In the genomic region with DNA sequence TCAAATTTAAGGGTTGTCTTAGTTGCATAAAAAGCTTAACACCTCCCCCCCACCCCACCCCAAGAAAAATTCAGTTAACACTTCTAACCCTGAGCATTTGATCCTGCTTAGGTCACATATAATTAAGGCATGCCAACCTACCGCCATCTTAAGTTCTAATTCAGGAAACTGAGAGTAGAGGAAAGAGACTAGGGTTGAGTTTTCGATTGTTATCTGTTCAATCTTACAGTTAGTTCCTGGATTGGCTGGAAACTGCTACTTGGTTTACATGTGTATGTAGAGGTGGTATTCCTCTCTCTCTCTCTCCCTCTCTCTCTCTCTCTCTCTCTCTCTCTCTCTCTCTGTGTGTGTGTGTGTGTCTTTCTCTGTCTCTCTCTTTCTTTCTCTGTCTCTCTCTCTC, we compare ENCODE assay signal across 19 mouse cellular contexts. TPM values are rescaled to one million over a fixed set of nuclear protein-coding genes. Genes with fewer than 3 reads are reported as not detected.
A peak's percentile ranks its signal among the peaks of the same experiment; 100 is the strongest.
DNase-seq lines count a peak whose midpoint lies in the region; ATAC-seq and TF ChIP-seq lines count a peak whose summit lies in the region.
"Had no signal": no experiment of that assay in that cellular context is flagged by ENCODE, and none has a peak within 500 bp of the region (broad histone marks: within the 10 kb centered on the region; RNA-seq: fewer than 3 reads in every experiment).

No protein-coding gene starts in this region.

- WGBS in embryonic facial prominence, embryonic 12.5 days = 62% methylated on average over 2 of the region's 2 CpGs
- 79% methylated on average over 2 of the region's 2 CpGs for WGBS in embryonic facial prominence, embryonic 10.5 days
- 62% methylated on average over 2 of the region's 2 CpGs for WGBS in heart, embryonic 15.5 days
- 66% methylated on average over 2 of the region's 2 CpGs for WGBS in stomach, embryonic 16.5 days
- WGBS in stomach, postnatal 0 days = 76% methylated on average over 2 of the region's 2 CpGs

- no peaks in the 10 kb centered on the region for H3K36me3 ChIP-seq in embryonic facial prominence, embryonic 12.5 days
- no peaks in the 10 kb centered on the region for H3K36me3 ChIP-seq in embryonic facial prominence, embryonic 10.5 days (replicated peaks)
- no peaks in the 10 kb centered on the region for H3K36me3 ChIP-seq in heart, embryonic 15.5 days
- no peaks in the 10 kb centered on the region for H3K36me3 ChIP-seq in stomach, embryonic 16.5 days (ENCODE audit: control insufficient read depth, insufficient read depth, low read length)
- no peaks in the 10 kb centered on the region for H3K36me3 ChIP-seq in stomach, postnatal 0 days (ENCODE audit: control insufficient read depth, insufficient read depth, low read length)
- H3K36me3 ChIP-seq: forebrain, embryonic 10.5 days; limb, embryonic 15.5 days had no signal

- no peaks in the 10 kb centered on the region for H3K9me3 ChIP-seq in embryonic facial prominence, embryonic 12.5 days
- H3K9me3 ChIP-seq in embryonic facial prominence, embryonic 10.5 days = no peaks in the 10 kb centered on the region
- no peaks in the 10 kb centered on the region for H3K9me3 ChIP-seq in heart, embryonic 15.5 days (replicated peaks)
- no peaks in the 10 kb centered on the region for H3K9me3 ChIP-seq in stomach, embryonic 16.5 days (replicated peaks; ENCODE audit: control insufficient read depth, low read length)
- no peaks in the 10 kb centered on the region for H3K9me3 ChIP-seq in stomach, postnatal 0 days (ENCODE audit: control insufficient read depth, low read length)
- H3K9me3 ChIP-seq: forebrain, embryonic 10.5 days; limb, embryonic 15.5 days; megakaryocyte, embryonic 14.5 days had no signal

- no peak for TF ChIP-seq CTCF in stomach, postnatal 0 days (IDR thresholded peaks at IDR 0.05; ENCODE audit: low read depth)

- H3K9ac ChIP-seq in embryonic facial prominence, embryonic 12.5 days = no peak overlapping the region
- H3K9ac ChIP-seq in heart, embryonic 15.5 days = no peak overlapping the region
- no peak overlapping the region for H3K9ac ChIP-seq in stomach, embryonic 16.5 days (ENCODE audit: low read length)
- H3K9ac ChIP-seq in stomach, postnatal 0 days (ENCODE audit: low read length) = no peak overlapping the region

- TF ChIP-seq EP300 in stomach, postnatal 0 days (optimal IDR thresholded peaks at IDR 0.05) = no peak

- H3K27ac ChIP-seq in embryonic facial prominence, embryonic 12.5 days = peak overlapping the region; percentile 83
- H3K27ac ChIP-seq in embryonic facial prominence, embryonic 10.5 days (replicated peaks) = no peak overlapping the region
- peak overlapping the region; percentile 60; the same call in 1 of the 2 replicates for H3K27ac ChIP-seq in heart, embryonic 15.5 days
- no peak overlapping the region for H3K27ac ChIP-seq in stomach, embryonic 16.5 days (ENCODE audit: low read length)
- no peak overlapping the region for H3K27ac ChIP-seq in stomach, postnatal 0 days (replicated peaks)

- no peak for DNase-seq in embryonic facial prominence, embryonic 10.5 days (ENCODE audit: low spot score)
- no peak for DNase-seq in heart, adult 9 months (ENCODE audit: low spot score in 2 of 2)
- no peak for DNase-seq in stomach, postnatal 0 days (ENCODE audit: low spot score)
- DNase-seq in retina, embryonic 14.5 days (ENCODE audit: low spot score) = no peak
- no peak for DNase-seq in layer of hippocampus, postnatal 14 days (ENCODE audit: low spot score in 2 of 2)
- DNase-seq: cerebellum, postnatal 14 days had no signal

- H3K4me1 ChIP-seq in embryonic facial prominence, embryonic 12.5 days = peaks cover 9% of the 10 kb centered on the region; the same call in 1 of the 2 replicates
- peaks cover 26% of the 10 kb centered on the region for H3K4me1 ChIP-seq in embryonic facial prominence, embryonic 10.5 days
- H3K4me1 ChIP-seq in heart, embryonic 15.5 days (replicated peaks) = peaks cover 37% of the 10 kb centered on the region
- 0 out of 2 replicates have a peak, but pooled peaks cover 5% of the 10 kb centered on the region for H3K4me1 ChIP-seq in stomach, embryonic 16.5 days (ENCODE audit: control insufficient read depth, insufficient read depth, low read length)
- H3K4me1 ChIP-seq in stomach, postnatal 0 days (replicated peaks; ENCODE audit: control insufficient read depth, insufficient read depth) = peaks cover 2% of the 10 kb centered on the region; the same call in 1 of the 2 replicates

- no peak overlapping the region for H3K4me3 ChIP-seq in embryonic facial prominence, embryonic 12.5 days
- no peak overlapping the region for H3K4me3 ChIP-seq in embryonic facial prominence, embryonic 10.5 days
- H3K4me3 ChIP-seq in heart, embryonic 15.5 days = no peak overlapping the region
- no peak overlapping the region for H3K4me3 ChIP-seq in stomach, embryonic 16.5 days (replicated peaks; ENCODE audit: low read length)
- no peak overlapping the region for H3K4me3 ChIP-seq in stomach, postnatal 0 days (ENCODE audit: low read depth, low read length)
- H3K4me3 ChIP-seq: forebrain, embryonic 10.5 days had no signal

- H3K4me2 ChIP-seq in embryonic facial prominence, embryonic 12.5 days (replicated peaks) = peak overlapping the region; percentile 33; the same call in 1 of the 2 replicates
- peak overlapping the region; percentile 63 for H3K4me2 ChIP-seq in heart, embryonic 15.5 days
- H3K4me2 ChIP-seq in stomach, embryonic 16.5 days (ENCODE audit: low read depth, low read length) = 0 out of 2 replicates have a peak overlapping the region, but pooled peaks have one; percentile 53
- no peak overlapping the region; the same call in 1 of the 2 replicates for H3K4me2 ChIP-seq in stomach, postnatal 0 days (replicated peaks; ENCODE audit: low read depth)

- ATAC-seq in embryonic facial prominence, embryonic 12.5 days (ENCODE audit: insufficient number of reproducible peaks, insufficient read depth, low FRiP score, low TSS enrichment) = no peak
- ATAC-seq in heart, embryonic 15.5 days (replicated peaks; ENCODE audit: insufficient number of reproducible peaks, insufficient read depth, low FRiP score, low read depth) = no peak
- no peak for ATAC-seq in stomach, embryonic 16.5 days (ENCODE audit: insufficient read depth, low FRiP score)
- ATAC-seq in stomach, postnatal 0 days (ENCODE audit: low FRiP score, low TSS enrichment) = no peak

- no peaks in the 10 kb centered on the region for H3K27me3 ChIP-seq in embryonic facial prominence, embryonic 12.5 days
- peaks cover 30% of the 10 kb centered on the region for H3K27me3 ChIP-seq in embryonic facial prominence, embryonic 10.5 days (replicated peaks; ENCODE audit: low read depth, poor library complexity, severe bottlenecking)
- H3K27me3 ChIP-seq in heart, embryonic 15.5 days = no peaks in the 10 kb centered on the region
- H3K27me3 ChIP-seq in stomach, embryonic 16.5 days (ENCODE audit: control insufficient read depth, insufficient read depth, low read length) = no peaks in the 10 kb centered on the region
- no peaks in the 10 kb centered on the region for H3K27me3 ChIP-seq in stomach, postnatal 0 days (ENCODE audit: control insufficient read depth, insufficient read depth, low read length)
- H3K27me3 ChIP-seq: limb, embryonic 15.5 days had no signal

RNA-seq across cellular contexts. Expression of a gene that starts 2.3 kb away (rescaled TPM):
- 1.3 and 1.9 TPM in 2 replicates for polyA plus RNA-seq in embryonic facial prominence, embryonic 12.5 days (2016; fragmentation: Nextera tagmentation; extraction: Ambion mirVana)
- 0.55 and 0.92 TPM in 2 replicates for polyA plus RNA-seq in embryonic facial prominence, embryonic 10.5 days (2016; fragmentation: Nextera tagmentation; extraction: Ambion mirVana)
- 2.1 and 3.1 TPM in 2 replicates for polyA plus RNA-seq in heart, embryonic 15.5 days (2015; fragmentation: Nextera tagmentation; extraction: Ambion mirVana)
- polyA plus RNA-seq in stomach, embryonic 16.5 days (2015; fragmentation: Nextera tagmentation; extraction: Ambion mirVana) = 0.67 and 0.98 TPM in 2 replicates
- polyA plus RNA-seq in stomach, postnatal 0 days (2015; fragmentation: Nextera tagmentation; extraction: Ambion mirVana) = 0.45 and 0.64 TPM in 2 replicates
- total RNA-seq in layer of hippocampus, postnatal 14 days (2021) = not detected
- total RNA-seq: layer of hippocampus, postnatal 36 days had no signal
- polyA plus RNA-seq: small intestine, adult 2 months had no signal

RNA-seq across cellular contexts. Expression of a gene that starts 32.0 kb away (rescaled TPM):
- 0.22 TPM in 1 of 2 replicates, not detected in the other for polyA plus RNA-seq in embryonic facial prominence, embryonic 12.5 days (2016; fragmentation: Nextera tagmentation; extraction: Ambion mirVana)
- not detected in 2 replicates for polyA plus RNA-seq in embryonic facial prominence, embryonic 10.5 days (2016; fragmentation: Nextera tagmentation; extraction: Ambion mirVana)
- polyA plus RNA-seq in heart, embryonic 15.5 days (2015; fragmentation: Nextera tagmentation; extraction: Ambion mirVana) = 0.10 TPM in 1 of 2 replicates, not detected in the other
- polyA plus RNA-seq in stomach, embryonic 16.5 days (2015; fragmentation: Nextera tagmentation; extraction: Ambion mirVana) = not detected in 2 replicates
- polyA plus RNA-seq in stomach, postnatal 0 days (2015; fragmentation: Nextera tagmentation; extraction: Ambion mirVana) = not detected in 2 replicates
- not detected for total RNA-seq in layer of hippocampus, postnatal 14 days (2021)
- total RNA-seq: layer of hippocampus, postnatal 36 days; midbrain, postnatal 0 days had no signal
- polyA plus RNA-seq: forebrain, embryonic 10.5 days; hindbrain, embryonic 16.5 days; large intestine, adult 2 months; limb, embryonic 15.5 days; lung, embryonic 16.5 days; midbrain, postnatal 0 days; neural tube, embryonic 14.5 days; small intestine, adult 2 months had no signal

Comparison
In these comparisons a context has a peak if more than half of its experiments do, and no peak if none do; other contexts are left out.
1. H3K27ac ChIP-seq: peak in embryonic facial prominence, embryonic 12.5 days (single experiment) and heart, embryonic 15.5 days (single experiment); none in embryonic facial prominence, embryonic 10.5 days (single experiment), stomach, embryonic 16.5 days (single experiment) and stomach, postnatal 0 days (single experiment).